Mouse (Mus musculus): Measurements from ENCODE around the gene Srebf1. TPM values are rescaled to one million over a fixed set of nuclear protein-coding genes. Genes with fewer than 3 reads are reported as not detected.
A peak's percentile ranks its signal among the peaks of the same experiment; 100 is the strongest.

Gene Srebf1
- polyA plus RNA-seq, 1 experiment from 2014 or later = 68.7 TPM

GRCm38 (mm10) chr11:60187070-60187469, 35.3 kb downstream of the Srebf1 start:
- H3K36me3 ChIP-seq (ENCODE audit: control insufficient read depth, insufficient read depth, low read length) = peaks cover 32% of the 10 kb centered on the region
- no peak overlapping the region for H3K4me2 ChIP-seq (ENCODE audit: low read depth, low read length, severe bottlenecking)
- H3K9ac ChIP-seq (ENCODE audit: low read length) = no peak overlapping the region
- H3K4me3 ChIP-seq (ENCODE audit: low read depth, low read length) = no peak overlapping the region
- H3K4me1 ChIP-seq (replicated peaks; ENCODE audit: control insufficient read depth, insufficient read depth, low read length) = peaks cover 19% of the 10 kb centered on the region
- no peak overlapping the region for H3K27ac ChIP-seq (ENCODE audit: low read depth, low read length)
- no peak for ATAC-seq (replicated peaks; ENCODE audit: low FRiP score)
- H3K27me3 ChIP-seq (ENCODE audit: control insufficient read depth, insufficient read depth, low read length) = no peaks in the 10 kb centered on the region
- 90% methylated on average over 11 of the region's 11 CpGs for WGBS
- no peaks in the 10 kb centered on the region for H3K9me3 ChIP-seq (ENCODE audit: control insufficient read depth, low read length)
- DNase-seq (ENCODE audit: low spot score) = no peak

GRCm38 (mm10) chr11:60185396-60186231, 36.8 kb downstream of the Srebf1 start:
- ATAC-seq (replicated peaks; ENCODE audit: low FRiP score) = no peak
- Histone ChIP-seq H3K27me3 (ENCODE audit: control insufficient read depth, insufficient read depth, low read length) (no peaks in the 10 kb centered on the region), H3K9me3 (ENCODE audit: control insufficient read depth, low read length) (no peaks in the 10 kb centered on the region), H3K4me1 (replicated peaks; ENCODE audit: control insufficient read depth, insufficient read depth, low read length) (peaks cover 19% of the 10 kb centered on the region), H3K9ac (ENCODE audit: low read length) (no peak overlapping the region), H3K4me2 (ENCODE audit: low read depth, low read length, severe bottlenecking) (no peak overlapping the region), H3K27ac (ENCODE audit: low read depth, low read length) (peak overlapping the region; percentile 65; the same call in 1 of the 2 replicates), H3K4me3 (ENCODE audit: low read depth, low read length) (no peak overlapping the region), H3K36me3 (ENCODE audit: control insufficient read depth, insufficient read depth, low read length) (peaks cover 25% of the 10 kb centered on the region)
- DNase-seq (ENCODE audit: low spot score) = peak; percentile 57
- 89% methylated on average over 20 of the region's 20 CpGs for WGBS

- Histone ChIP-seq H3K9ac (ENCODE audit: low read length) (no peak overlapping the region), H3K4me3 (ENCODE audit: low read depth, low read length) (no peak overlapping the region), H3K27me3 (ENCODE audit: control insufficient read depth, insufficient read depth, low read length) (no peaks in the 10 kb centered on the region), H3K9me3 (ENCODE audit: control insufficient read depth, low read length) (no peaks in the 10 kb centered on the region), H3K36me3 (ENCODE audit: control insufficient read depth, insufficient read depth, low read length) (peaks cover 18% of the 10 kb centered on the region), H3K27ac (ENCODE audit: low read depth, low read length) (peak overlapping the region; percentile 65), H3K4me2 (ENCODE audit: low read depth, low read length, severe bottlenecking) (no peak overlapping the region), H3K4me1 (replicated peaks; ENCODE audit: control insufficient read depth, insufficient read depth, low read length) (peaks cover 19% of the 10 kb centered on the region)
- WGBS = 59% methylated on average over 22 of the region's 22 CpGs
- DNase-seq (ENCODE audit: low spot score) = peak; percentile 53
- ATAC-seq (replicated peaks; ENCODE audit: low FRiP score) = no peak
These were observed 37.7 kb downstream of the Srebf1 start for GRCm38 (mm10) chr11:60184346-60185325.

- H3K4me1 ChIP-seq (replicated peaks; ENCODE audit: control insufficient read depth, insufficient read depth, low read length) = peaks cover 23% of the 10 kb centered on the region
These were observed 39.6 kb downstream of the Srebf1 start for GRCm38 (mm10) chr11:60182741-60183140.

GRCm38 (mm10) chr11:60182116-60182670, 40.2 kb downstream of the Srebf1 start:
- WGBS = 86% methylated on average over 12 of the region's 12 CpGs
- no peak for DNase-seq (ENCODE audit: low spot score)
- no peak for ATAC-seq (replicated peaks; ENCODE audit: low FRiP score)
- Histone ChIP-seq H3K27ac (ENCODE audit: low read depth, low read length) (no peak overlapping the region), H3K9ac (ENCODE audit: low read length) (no peak overlapping the region), H3K36me3 (ENCODE audit: control insufficient read depth, insufficient read depth, low read length) (peaks cover 9% of the 10 kb centered on the region), H3K9me3 (ENCODE audit: control insufficient read depth, low read length) (no peaks in the 10 kb centered on the region), H3K27me3 (ENCODE audit: control insufficient read depth, insufficient read depth, low read length) (no peaks in the 10 kb centered on the region), H3K4me1 (replicated peaks; ENCODE audit: control insufficient read depth, insufficient read depth, low read length) (peaks cover 29% of the 10 kb centered on the region), H3K4me3 (ENCODE audit: low read depth, low read length) (no peak overlapping the region), H3K4me2 (ENCODE audit: low read depth, low read length, severe bottlenecking) (no peak overlapping the region)

More at GRCm38 (mm10) chr11:60182741-60183140, 39.6 kb downstream of the Srebf1 start:
- WGBS = 77% methylated on average over 2 of the region's 2 CpGs
- no peak for DNase-seq (ENCODE audit: low spot score)
- Histone ChIP-seq H3K9me3 (ENCODE audit: control insufficient read depth, low read length) (no peaks in the 10 kb centered on the region), H3K27ac (ENCODE audit: low read depth, low read length) (no peak overlapping the region), H3K9ac (ENCODE audit: low read length) (0 out of 2 replicates have a peak overlapping the region, but pooled peaks have one; percentile 9), H3K4me3 (ENCODE audit: low read depth, low read length) (no peak overlapping the region), H3K27me3 (ENCODE audit: control insufficient read depth, insufficient read depth, low read length) (no peaks in the 10 kb centered on the region), H3K36me3 (ENCODE audit: control insufficient read depth, insufficient read depth, low read length) (peaks cover 13% of the 10 kb centered on the region), H3K4me2 (ENCODE audit: low read depth, low read length, severe bottlenecking) (no peak overlapping the region)
- ATAC-seq (replicated peaks; ENCODE audit: low FRiP score) = no peak

GRCm38 (mm10) chr11:60178506-60178905, 43.9 kb downstream of the Srebf1 start:
- no peak for ATAC-seq (replicated peaks; ENCODE audit: low FRiP score)

GRCm38 (mm10) chr11:60178005-60178404, 44.4 kb downstream of the Srebf1 start:
- ATAC-seq (replicated peaks; ENCODE audit: low FRiP score) = no peak
- Histone ChIP-seq H3K4me3 (ENCODE audit: low read depth, low read length) (peak overlapping the region; percentile 59; the same call in 1 of the 2 replicates), H3K9me3 (ENCODE audit: control insufficient read depth, low read length) (no peaks in the 10 kb centered on the region), H3K9ac (ENCODE audit: low read length) (peak overlapping the region; percentile 41; the same call in 1 of the 2 replicates), H3K36me3 (ENCODE audit: control insufficient read depth, insufficient read depth, low read length) (no peaks in the 10 kb centered on the region), H3K4me1 (replicated peaks; ENCODE audit: control insufficient read depth, insufficient read depth, low read length) (peaks cover 31% of the 10 kb centered on the region), H3K27me3 (ENCODE audit: control insufficient read depth, insufficient read depth, low read length) (no peaks in the 10 kb centered on the region), H3K27ac (ENCODE audit: low read depth, low read length) (peak overlapping the region; percentile 94), H3K4me2 (ENCODE audit: low read depth, low read length, severe bottlenecking) (peak overlapping the region; percentile 100)
- WGBS = 61% methylated on average over 6 of the region's 6 CpGs
- DNase-seq (ENCODE audit: low spot score) = no peak

More at GRCm38 (mm10) chr11:60178506-60178905, 43.9 kb downstream of the Srebf1 start:
- no peak overlapping the region for H3K27ac ChIP-seq (ENCODE audit: low read depth, low read length)
- no peak for DNase-seq (ENCODE audit: low spot score)
- H3K4me2 ChIP-seq (ENCODE audit: low read depth, low read length, severe bottlenecking) = no peak overlapping the region; the same call in 1 of the 2 replicates
- H3K9me3 ChIP-seq (ENCODE audit: control insufficient read depth, low read length) = no peaks in the 10 kb centered on the region
- H3K4me3 ChIP-seq (ENCODE audit: low read depth, low read length) = no peak overlapping the region
- no peaks in the 10 kb centered on the region for H3K36me3 ChIP-seq (ENCODE audit: control insufficient read depth, insufficient read depth, low read length)
- peaks cover 35% of the 10 kb centered on the region for H3K4me1 ChIP-seq (replicated peaks; ENCODE audit: control insufficient read depth, insufficient read depth, low read length)
- H3K27me3 ChIP-seq (ENCODE audit: control insufficient read depth, insufficient read depth, low read length) = no peaks in the 10 kb centered on the region
- H3K9ac ChIP-seq (ENCODE audit: low read length) = no peak overlapping the region
